Mouse (Mus musculus): ENCODE measurements at regions not wholly inside any gene's neighbourhood (a gene's known extent, or its start where the extent isn't known, plus 50 kb on each side); places are given as distances from the start of the nearest gene placed in this dataset.
A peak's percentile ranks its signal among the peaks of the same experiment; 100 is the strongest.

DNA sequence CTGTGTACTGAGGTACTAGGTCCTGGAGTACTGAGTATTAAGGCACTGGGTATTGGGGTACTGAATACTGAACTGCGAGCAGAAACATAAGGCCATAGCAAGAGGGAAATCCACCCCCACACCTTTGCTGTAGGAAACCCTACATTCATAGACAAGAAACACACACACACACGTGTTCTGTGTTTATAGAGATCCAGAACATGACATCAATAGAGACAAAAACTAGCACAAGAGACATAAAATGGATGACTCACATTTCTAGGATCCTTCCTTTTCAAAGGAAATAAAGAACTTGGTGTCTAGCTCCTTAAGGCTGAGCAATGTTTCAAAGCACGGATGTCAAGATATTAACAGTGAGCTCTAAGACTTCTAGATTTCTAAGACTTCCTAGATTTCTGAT lies 49.9 kb upstream of the Nepro start:
- DNase-seq (ENCODE audit: low spot score): no peak

DNA sequence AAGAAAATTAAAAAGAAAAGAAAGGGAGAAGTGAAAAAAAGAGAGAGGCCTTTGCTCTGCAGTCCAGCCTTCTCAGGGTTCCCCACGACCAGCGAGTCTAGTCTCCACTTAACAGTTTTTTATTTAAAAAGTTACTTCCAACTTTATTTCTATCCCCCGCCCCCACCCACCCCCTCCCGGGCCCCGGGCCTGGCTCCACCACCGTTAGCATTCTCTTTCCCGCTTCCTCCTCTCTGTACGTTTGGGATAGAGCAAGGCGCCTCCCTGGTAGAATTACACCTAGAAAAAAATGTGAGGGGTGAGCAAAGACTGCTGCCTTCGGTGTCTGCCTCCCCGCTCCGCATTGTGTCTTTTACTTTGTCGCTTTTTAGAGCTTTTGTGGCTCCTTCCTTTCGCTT lies 51.7 kb upstream of the Nepro start:
- DNase-seq (ENCODE audit: low spot score): no peak

DNA sequence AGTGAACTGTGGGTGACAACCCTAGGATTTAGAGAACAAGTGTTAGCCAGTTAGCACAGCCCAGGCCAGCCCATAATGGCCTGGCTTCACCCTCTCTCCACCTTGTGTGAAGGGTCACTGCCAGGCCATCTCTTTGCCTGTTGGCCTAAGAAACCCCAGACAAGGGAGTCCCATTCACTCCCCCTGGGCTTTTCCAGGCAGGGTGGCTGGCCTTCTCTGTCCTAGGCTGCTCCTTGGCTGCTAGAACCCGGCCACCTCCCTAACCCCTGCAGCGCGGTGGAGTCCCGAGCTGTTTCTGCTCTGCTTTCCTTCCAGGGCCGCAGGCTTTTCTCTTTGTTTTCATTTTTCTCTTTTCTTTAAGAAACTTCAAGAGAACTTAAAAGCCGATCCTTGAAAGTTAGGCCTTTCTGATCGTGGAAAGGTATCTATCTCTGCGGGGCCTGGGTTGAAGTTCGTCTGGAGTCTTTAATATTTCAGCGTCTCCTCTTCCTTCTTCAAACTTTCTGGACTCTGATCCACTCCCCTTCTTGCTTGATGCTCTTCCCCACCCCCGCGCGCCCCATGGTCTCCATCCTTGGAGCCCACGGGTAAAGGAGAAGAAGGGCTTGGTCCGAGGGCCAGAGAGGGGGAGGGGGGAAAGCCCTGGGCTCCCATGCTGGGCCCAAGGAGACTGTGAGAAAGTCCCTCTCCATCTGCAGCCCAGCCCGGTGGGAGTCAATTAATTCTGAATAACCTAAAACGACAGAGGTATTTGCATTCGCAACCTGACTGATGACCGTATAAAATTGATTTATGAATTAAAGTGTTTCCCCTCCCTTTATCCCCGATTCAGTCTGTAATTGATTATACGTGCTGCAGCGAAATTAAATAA lies 52.3 kb upstream of the Nepro start:
- no peak for DNase-seq (ENCODE audit: low spot score)

DNA sequence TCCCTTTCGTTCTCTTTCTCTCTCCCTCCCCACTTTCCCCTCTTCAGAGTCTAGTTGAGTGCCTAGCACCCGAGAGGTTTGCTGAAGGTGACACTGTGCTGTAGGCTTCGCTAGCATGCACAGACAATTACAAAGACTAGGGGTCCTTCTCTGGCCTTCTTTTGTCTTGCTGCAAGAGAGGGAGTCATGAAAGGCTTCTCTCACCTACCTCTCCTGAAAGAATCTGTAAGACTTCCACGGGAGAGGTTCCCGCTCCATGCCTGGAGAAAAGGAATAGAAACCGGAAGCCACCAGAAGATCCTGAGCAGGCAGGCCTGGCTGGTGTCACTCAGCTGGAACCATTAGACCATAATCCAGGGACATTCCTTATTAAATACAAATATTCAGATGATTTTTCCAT lies 56.0 kb upstream of the Nepro start:
- DNase-seq (ENCODE audit: low spot score): no peak

DNA sequence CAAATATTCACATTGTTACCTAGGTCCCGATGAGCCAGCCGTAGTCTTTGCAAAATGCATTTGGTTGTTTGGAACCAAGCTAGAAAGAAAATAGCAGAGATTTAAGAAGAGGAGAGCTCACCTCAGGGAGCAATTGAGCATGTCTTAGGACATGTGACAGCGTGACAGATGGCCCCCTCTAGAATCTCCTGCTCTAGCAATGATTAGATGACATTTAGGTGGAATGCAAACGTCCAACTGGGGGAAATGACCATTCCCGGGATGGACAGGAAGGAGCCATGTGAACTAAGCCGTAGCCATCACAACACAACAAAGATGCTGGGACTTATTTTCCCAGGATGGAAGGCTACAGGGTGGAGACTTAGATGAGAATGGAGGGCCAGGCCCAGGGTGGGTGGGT lies 57.0 kb upstream of the Nepro start:
- DNase-seq (ENCODE audit: low spot score): no peak

DNA sequence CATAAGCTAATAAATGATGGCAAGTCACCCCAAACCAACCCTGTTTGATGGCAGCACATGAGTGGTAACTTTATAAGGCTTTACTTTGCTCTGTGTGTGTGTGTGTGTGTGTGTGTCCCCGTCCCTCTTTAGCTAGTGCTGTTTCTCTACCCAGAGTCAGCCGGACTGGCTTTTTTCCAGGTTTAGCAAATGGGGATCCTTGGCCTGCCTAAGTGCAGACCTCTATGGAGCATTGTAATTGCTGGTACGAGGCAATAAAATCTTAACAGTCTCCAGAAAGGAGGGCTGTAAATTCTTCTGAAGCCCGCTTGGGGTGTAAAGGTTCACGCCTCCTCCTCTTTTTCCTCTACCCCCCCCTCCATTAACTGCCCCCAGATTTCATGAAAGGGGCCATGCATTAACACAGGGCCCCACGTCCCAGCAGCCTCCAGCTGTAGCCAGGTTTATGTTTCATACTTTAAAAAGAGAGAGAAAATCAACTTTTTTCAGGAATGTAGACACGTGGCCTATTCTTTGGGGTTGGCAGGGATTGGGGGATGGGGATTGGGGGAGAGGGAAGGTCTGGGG lies 57.6 kb upstream of the Nepro start:
- DNase-seq (ENCODE audit: low spot score): no peak

DNA sequence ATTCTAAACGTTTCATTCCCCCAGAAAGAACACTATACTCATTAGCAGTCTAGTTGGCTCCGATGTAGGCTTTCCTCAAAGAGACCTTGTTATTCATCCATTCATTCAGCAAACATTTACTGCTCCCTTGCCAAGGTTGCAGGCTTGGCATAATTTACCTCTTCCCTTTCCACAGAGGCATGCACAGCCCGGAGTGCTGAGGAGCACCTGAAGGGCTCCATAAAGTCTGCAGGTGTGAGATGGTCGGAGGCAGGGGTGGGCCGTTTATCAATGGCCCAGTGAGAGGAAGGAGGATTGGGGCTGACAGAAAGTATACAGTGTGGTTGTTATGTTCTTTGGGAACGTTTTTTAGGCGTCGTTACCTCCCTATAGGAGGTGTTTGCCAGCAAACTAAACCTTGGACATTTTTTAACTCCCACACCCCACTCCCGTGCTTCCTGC lies 58.6 kb upstream of the Nepro start:
- DNase-seq (ENCODE audit: low spot score): no peak

DNA sequence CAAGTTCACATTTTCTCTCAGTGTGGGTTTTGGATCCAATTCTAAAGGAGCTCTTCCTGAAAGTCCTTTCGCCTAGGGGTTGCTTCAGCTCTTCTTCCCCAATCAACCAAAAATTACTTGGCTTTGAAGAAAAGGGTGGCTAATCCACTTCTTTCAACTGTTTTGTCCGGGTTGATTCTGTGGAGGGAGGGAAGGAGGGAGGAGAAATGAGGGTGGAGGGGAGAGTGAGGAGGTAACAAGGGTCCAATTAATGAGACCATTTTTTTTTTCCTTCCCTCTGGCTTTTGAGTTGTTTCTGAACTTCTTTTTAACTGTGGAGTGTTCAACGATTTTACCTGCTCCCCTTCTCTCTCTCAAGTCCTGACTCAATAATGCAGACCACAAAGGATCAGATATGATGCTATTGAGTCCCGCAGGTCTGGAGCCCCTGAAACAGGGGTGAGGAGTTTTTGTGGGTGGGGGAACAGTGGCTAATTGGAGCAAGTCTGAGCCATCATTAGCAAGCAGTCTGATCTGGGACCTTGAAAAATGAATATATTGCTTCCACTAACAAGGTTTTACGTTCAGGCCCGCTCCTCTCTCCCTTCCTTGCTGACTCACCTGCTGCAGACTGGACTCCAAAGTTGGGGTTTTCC lies 61.0 kb upstream of the Nepro start:
- DNase-seq (ENCODE audit: low spot score): no peak

DNA sequence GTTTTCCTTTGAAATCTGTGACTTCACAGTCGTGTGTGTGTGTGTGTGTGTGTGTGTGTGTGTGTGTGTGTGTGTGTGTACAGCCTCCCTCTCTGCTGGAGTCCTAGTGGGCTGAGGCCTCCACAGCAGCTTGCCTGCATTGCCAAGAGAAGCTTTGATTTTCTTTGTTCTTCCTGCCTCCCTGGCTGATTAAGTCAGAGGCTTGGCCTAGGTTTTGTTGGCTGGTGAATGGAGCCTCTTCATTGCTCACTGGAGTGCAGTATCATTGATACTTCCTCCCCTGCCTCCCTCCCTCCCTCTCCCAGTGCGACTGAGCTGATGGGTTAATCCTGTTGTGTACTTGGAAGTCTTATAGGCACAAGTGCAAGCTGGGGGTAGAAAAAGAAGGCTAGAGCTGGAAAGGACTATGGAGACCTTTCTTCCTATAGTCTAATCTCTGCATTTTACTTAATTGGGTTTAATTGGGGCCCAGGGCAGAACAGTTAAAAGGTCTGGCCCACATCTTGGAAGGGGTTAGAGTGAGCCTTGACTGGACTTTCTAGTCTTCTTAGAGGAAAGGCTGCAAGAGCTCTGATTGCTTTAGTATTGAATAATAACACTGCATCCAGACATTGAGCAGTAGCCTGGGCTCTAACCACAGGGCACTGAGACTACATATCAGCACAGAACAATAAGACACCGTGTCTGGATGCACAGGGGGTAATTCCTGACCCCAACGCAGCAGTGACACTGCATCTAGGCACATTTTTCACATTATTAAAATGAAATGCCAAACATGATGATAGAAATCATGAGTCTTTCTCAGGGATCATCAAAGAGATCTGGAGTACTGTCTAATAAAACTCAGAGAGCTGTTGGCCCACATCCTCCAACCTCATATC lies 62.9 kb upstream of the Nepro start:
- DNase-seq (ENCODE audit: low spot score): no peak

DNA sequence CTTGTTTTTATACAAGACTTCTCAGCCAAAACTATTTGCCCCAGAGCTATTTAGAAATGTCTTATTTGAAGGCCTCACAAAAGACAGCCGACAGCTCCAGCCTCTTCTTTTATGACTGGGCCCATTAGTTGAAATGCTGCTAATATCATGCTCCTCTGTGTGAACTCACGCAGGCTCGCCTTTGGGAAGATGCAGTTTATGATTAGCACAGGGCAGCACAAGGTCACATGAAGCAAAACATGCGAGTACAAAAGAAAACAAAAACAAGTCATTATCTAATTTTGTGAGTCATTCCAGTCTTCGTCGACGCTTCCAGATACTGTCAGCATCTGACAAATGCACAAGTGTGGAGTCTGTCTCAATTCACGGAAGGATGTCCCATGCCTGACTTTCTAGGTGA lies 65.8 kb upstream of the Nepro start:
- no peak for DNase-seq (ENCODE audit: low spot score)

DNA sequence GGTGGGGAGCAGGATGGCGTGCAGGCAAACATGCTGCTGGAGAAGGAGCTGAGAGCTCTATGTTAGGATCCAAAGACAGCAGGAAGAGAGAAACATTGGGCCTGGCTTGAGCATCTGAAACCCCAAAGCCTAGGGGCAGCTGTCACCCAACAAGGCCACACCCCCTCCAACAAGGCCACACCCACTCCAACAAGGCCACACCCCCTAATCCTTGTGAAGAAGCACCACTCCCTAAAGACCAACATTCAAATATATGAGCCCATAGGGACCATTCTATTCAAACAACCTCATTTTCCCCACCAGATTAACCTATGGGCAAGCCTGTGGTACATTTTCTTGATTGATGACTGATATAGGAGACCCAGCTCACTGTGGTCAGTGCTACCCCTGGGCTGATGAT lies 67.9 kb upstream of the Nepro start:
- no peak for DNase-seq (ENCODE audit: low spot score)

DNA sequence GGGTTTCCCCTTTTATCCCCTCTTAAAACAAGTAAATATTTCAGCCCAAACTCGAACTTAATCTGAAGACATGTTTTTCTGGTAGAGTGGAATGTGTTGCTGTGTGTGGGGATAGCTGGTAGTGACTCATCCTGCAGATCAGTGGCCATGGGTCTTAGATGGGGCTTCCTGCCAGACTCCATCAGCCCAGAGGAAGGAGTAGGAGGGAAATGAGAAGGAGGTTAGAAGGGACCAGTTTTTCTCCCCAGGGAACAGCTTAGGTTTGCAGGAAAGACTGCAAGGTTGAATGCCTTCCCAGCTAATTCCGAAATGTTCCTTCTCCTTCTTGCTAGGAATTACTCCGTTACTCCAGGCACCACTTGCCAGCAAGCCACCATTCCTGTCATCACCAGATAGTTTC lies 68.8 kb upstream of the Nepro start:
- no peak for DNase-seq (ENCODE audit: low spot score)

DNA sequence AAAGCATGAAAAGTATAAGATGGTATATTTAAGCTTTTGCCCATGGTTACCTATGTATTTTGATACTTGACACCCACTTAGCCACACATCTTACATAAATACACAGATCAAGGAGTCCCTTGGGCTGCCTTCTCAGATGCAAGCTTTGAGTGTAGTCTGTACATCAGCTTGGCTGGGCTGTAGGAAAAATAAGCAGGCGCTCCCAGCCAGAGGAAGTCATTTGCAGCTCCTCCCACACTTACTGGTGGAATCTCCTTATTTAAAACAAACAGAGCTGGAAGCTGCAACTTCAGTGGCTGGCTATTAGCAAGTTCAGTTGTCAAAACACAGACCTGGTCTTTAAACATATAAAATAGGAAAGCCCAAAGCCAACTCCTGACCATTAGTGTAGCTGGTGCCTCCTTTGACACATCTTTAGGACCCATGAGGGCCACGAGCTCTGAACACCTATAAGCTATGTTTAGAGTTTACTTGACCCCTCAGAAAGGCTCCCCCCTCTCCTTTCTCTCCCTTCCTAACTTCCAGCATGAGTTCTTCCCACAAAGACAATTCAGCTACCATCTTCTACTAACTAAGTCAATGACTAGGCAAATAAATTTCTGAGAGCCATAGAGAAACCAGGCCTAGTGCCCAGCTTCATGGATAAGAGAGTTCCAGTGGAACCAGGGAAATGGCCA lies 75.4 kb upstream of the Nepro start:
- DNase-seq (ENCODE audit: low spot score): no peak

DNA sequence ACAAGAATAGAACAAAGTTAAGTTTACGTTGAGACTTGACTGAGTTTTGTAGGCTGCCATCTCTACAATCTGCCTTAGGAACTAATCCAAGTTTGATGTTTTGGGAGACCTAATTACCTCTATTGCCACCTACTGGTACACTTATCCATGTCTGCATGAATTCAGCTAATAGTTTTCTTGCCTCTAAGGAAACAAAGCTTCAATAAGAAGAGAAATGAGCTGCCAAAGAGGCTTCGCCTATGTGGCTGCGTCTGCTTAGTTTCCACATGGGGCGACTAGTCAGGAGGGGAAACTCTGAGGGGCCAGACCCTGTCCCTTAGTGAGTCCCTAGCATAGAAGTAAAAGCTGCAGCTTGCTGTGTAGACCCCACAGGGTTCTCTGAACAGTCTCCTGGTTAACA lies 80.1 kb upstream of the Nepro start:
- DNase-seq (ENCODE audit: low spot score): peak; percentile 83

DNA sequence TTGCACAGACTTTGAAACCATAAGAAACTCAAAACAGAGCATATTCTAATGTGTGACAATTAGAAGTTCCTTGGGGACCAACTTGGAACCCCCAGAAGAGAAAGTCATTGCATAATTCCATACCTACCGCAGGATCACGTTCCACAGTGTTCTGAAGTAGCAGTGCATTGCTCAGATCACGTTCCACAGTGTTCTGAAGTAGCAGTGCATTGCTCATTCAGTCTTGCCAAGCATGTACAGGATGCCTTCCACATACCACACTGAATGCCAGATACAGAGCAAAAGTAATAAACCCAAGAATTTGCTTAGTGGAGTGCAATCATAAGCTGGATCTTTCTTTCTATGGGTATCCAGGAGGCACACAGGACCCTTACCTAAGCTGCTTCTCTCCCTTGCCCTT lies 78.4 kb upstream of the Boc start:
- DNase-seq (ENCODE audit: low spot score): no peak

DNA sequence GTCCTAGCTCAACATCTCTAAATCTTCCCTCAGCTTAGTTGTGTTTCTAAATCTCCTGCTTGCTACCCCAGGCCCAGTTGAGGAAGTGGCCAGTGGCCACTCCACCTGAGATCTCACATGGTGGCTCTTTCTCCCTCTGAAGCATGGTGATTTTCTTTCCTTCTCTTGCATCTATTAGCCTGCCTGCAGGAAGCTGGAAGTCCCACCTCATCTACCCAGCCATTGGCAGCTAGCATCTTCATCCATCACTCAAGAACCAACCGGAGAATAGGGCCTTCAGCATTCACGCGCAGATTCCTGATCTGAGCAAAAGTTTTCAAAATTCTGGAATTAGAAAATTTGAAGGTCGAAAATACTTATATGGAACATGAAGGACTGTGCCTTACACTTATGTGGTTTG lies 75.8 kb upstream of the Boc start:
- DNase-seq (ENCODE audit: low spot score): no peak

DNA sequence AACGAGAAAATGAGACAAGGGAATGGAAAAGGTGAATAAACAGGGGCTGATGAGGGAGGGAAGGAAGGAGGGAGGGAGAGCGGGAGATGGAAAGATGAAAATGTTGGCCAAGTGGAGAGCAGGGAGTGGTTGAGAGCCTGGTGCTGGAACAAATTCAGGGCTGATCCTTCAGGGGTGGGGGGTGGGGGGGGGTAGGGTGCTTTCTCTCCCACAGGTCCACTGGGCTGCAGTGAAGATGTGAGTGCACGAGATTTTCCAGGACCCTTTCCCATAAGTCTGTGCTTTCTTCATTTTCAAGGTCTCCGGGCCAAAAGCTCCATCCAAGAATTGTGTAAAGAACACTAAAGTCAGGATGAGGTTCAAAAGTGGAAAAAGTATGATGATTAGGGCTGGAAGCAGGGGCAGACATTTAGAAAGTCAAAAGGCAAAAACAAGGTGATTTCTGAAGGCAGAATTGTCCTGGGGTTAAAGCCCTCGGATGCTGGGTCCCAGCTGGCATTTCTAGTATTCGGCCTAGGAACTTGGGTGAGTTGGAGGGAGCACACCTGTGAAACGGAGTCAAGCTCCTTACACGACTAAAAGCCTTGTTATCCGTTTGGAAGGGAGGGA lies 74.5 kb upstream of the Boc start:
- no peak for DNase-seq (ENCODE audit: low spot score)

DNA sequence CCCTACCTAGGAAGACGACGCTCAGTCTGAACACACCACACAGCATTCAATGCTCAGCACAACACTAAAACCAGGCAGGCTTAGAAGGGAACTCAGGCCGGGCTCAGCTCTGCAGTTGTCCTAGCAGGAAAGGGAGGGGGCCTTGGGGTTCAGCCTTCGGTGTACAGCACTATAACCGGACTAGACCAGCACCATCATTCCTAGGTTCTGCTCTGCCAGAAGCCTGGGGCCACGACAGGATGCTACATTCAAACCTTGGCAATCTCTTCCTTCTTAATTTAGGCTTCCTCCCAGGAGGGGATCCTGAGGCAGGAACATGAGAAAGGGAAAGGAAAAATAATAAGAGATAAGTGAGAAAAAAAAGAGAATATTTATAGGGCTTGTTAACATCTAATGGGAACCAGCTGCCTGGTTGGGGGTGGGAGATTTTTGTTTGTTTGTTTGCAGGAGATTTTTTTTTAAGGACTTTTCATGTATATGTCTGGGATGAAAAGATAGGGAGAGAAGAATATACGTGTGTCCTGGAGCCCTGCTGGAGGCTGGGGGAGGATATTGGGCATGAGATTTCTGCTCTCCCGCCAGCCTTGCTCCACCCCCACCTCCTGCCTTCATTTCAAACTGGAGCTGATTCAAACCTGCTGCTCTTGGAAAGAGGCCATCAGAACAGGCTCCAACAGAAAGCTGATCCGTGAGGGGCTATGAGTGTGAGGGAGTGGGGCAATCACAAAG lies 73.8 kb upstream of the Boc start:
- DNase-seq (ENCODE audit: low spot score): peak; percentile 65

DNA sequence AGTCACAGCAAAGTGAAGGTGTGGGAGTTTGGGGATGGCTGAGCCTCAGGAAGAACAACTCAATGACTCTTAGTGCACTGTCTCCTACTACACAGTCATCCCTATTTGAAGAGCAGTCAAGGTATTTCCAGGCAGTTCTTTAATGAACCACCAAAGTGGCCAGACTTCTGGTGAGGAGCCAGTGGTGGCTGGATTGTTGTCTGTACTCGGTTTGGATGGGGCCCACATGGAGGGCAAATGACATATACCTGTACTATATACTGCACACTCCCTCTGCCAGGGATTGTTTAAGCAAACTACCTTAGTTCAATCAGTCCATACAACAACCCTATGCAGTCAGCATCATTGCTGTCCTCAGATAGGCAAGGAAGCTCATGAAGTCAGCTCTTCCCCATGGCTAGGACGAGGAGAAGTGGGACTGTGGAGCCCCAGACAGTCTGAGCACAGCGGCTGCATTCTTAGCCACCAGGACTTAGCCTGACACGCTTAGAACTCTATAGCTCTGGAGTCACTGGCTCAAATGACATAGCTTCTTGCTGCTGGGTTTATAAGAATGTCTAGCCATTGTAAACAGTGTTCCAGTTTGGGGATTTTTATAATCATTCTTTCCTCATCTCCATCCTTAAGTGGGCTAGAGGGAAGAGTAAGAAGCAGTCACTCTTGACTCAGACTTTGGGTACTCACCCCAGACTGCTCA lies 72.8 kb upstream of the Boc start:
- DNase-seq (ENCODE audit: low spot score): no peak

DNA sequence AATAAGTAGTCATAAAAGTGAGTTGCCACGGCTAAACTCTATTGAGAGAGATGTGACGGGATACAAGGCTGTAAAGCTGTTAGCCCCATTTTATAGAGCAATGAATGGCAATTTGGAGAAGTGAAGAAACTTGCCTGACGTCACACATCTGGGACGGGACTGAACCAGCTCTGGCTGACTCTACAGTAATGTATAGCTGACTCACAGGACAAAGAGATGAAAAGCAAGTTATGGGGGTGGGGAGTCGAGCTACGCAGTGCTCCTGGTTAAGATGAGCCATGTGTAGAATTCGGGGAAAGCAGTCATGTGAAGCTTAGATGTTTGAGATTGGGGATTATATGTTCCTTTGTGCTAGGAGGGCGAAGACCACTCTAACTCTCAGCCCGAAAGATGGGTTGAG lies 72.2 kb upstream of the Boc start:
- DNase-seq (ENCODE audit: low spot score): no peak

All from adipocyte (in vitro differentiated cells).